Mouse (Mus musculus): Measurements from ENCODE around the gene Rab5if. TPM values are rescaled to one million over a fixed set of nuclear protein-coding genes. Genes with fewer than 3 reads are reported as not detected.

Gene Rab5if
- total RNA-seq, 2 experiments from 2014 or later, result 223 to 330 TPM

- no peak for DNase-seq (ENCODE audit: low spot score in 2 of 2)
Measured at GRCm38 (mm10) chr2:156919796-156920195, 56.9 kb downstream of the Rab5if start.

- no peak for DNase-seq (ENCODE audit: low spot score in 2 of 2)
Measured at GRCm38 (mm10) chr2:156923057-156923456, 60.1 kb downstream of the Rab5if start.

Other genes starting within 250 kb of the Rab5if start
- gene Dlgap4, start 249.4 kb upstream of the Rab5if start, total RNA-seq (2021), result 10 to 100 TPM; 43.2 to 60.8 TPM
- 10 to 100 TPM; 52.0 to 58.6 TPM for gene Myl9, start 87.7 kb upstream of the Rab5if start, total RNA-seq (2021)
- 1 to 10 TPM; 2.0 to 2.1 TPM for gene Tgif2, start 23.1 kb upstream of the Rab5if start, total RNA-seq (2021)
- 1 to 10 TPM; 2.5 to 3.8 TPM for gene 4930518I15Rik, start 5.2 kb upstream of the Rab5if start, total RNA-seq (2021)
- under 1 TPM in 1 of 2 experiments, not detected in 1; 0.22 TPM for gene Sla2, start 24.1 kb downstream of the Rab5if start, total RNA-seq (2021)
- gene Ndrg3, start 128.9 kb downstream of the Rab5if start, total RNA-seq (2021), result 10 to 100 TPM; 61.0 to 87.7 TPM
- gene Dsn1, start 144.0 kb downstream of the Rab5if start, total RNA-seq (2021), result 1 to 10 TPM; 2.8 to 3.8 TPM
- gene Soga1, start 216.1 kb downstream of the Rab5if start, total RNA-seq (2021), result 10 to 100 TPM; 31.4 to 36.2 TPM
- not detected for gene Tldc2, start 223.9 kb downstream of the Rab5if start, total RNA-seq (2021)